Mouse (Mus musculus) embryonic facial prominence, embryonic 13.5 days (tissue): ENCODE data around the gene Igfbp2. TPM values are rescaled to one million over a fixed set of nuclear protein-coding genes. Genes with fewer than 3 reads are reported as not detected.

Source experiments
- polyA plus RNA-seq: library from polyadenylated mRNA; unstranded; fragments of >200 nt; fragmentation: Nextera tagmentation; extraction: Ambion mirVana; gene quantifications from 2 replicates; pipeline ENCODE4 v1.2.1, GENCODE M21; 2015

The Igfbp2 gene
- polyA plus RNA-seq, 1 experiment from 2014 or later, result 555 TPM

Other genes starting within 250 kb of the Igfbp2 start
- gene Smarcal1, start 241.3 kb upstream of the Igfbp2 start, polyA plus RNA-seq, result 27.8 and 30.4 TPM in 2 replicates
- not detected in 2 replicates for gene Ankar, start 123.9 kb upstream of the Igfbp2 start, polyA plus RNA-seq
- gene Rpl37a, start 113.2 kb upstream of the Igfbp2 start, polyA plus RNA-seq, result 1,826 and 2,120 TPM in 2 replicates
- gene Igfbp5, start 50.4 kb downstream of the Igfbp2 start, polyA plus RNA-seq, result 141 and 165 TPM in 2 replicates
- gene Tnp1, start 191.4 kb downstream of the Igfbp2 start, polyA plus RNA-seq, result not detected in 2 replicates